Mouse (Mus musculus): ENCODE data around the gene Slc11a1. TPM values are rescaled to one million over a fixed set of nuclear protein-coding genes. Genes with fewer than 3 reads are reported as not detected.

Slc11a1 gene
- polyA plus RNA-seq, 1 experiment from 2014 or later = 8.6 TPM

GRCm38 (mm10) chr1:74357531-74357930, 17.5 kb upstream of the Slc11a1 start:
- H3K4me3 ChIP-seq = no peak overlapping the region
- H3K4me2 ChIP-seq = no peak overlapping the region
- H3K27me3 ChIP-seq (replicated peaks) = peaks cover 4% of the 10 kb centered on the region; the same call in 1 of the 2 replicates
- no peaks in the 10 kb centered on the region for H3K9me3 ChIP-seq (replicated peaks)
- no peak for ATAC-seq
- no peak overlapping the region for H3K27ac ChIP-seq
- no peaks in the 10 kb centered on the region for H3K36me3 ChIP-seq
- H3K4me1 ChIP-seq = no peaks in the 10 kb centered on the region
- H3K9ac ChIP-seq = no peak overlapping the region

GRCm38 (mm10) chr1:74359952-74360517, 15.0 kb upstream of the Slc11a1 start:
- Histone ChIP-seq H3K4me2 (no peak overlapping the region), H3K4me1 (0 out of 2 replicates have a peak, but pooled peaks cover 8% of the 10 kb centered on the region), H3K9ac (no peak overlapping the region), H3K27ac (no peak overlapping the region), H3K9me3 (replicated peaks) (no peaks in the 10 kb centered on the region), H3K36me3 (no peaks in the 10 kb centered on the region), H3K4me3 (no peak overlapping the region), H3K27me3 (replicated peaks) (peaks cover 10% of the 10 kb centered on the region; the same call in 1 of the 2 replicates)
- WGBS (ENCODE audit: insufficient replicate concordance) = 68% methylated on average over 5 of the region's 5 CpGs
- ATAC-seq = no peak

GRCm38 (mm10) chr1:74361812-74362211, 13.2 kb upstream of the Slc11a1 start, which contains the start of gene Catip:
TSS of gene Catip (plus strand) at chr1:74362108.
- no peak for ATAC-seq
- Histone ChIP-seq H3K9ac (no peak within 1 kb of the TSS), H3K9me3 (replicated peaks) (no peaks in the 10 kb centered on the region), H3K27ac (no peak within 1 kb of the TSS), H3K4me3 (no peak within 1 kb of the TSS), H3K4me1 (0 out of 2 replicates have a peak, but pooled peaks cover 8% of the 10 kb centered on the region), H3K27me3 (replicated peaks) (peaks cover 20% of the 10 kb centered on the region), H3K36me3 (no peaks in the 10 kb centered on the region), H3K4me2 (no peak within 1 kb of the TSS)
- 3% methylated on average over 2 of the region's 2 CpGs for WGBS (ENCODE audit: insufficient replicate concordance)

- WGBS (ENCODE audit: insufficient replicate concordance) = 54% methylated on average over 17 of the region's 17 CpGs
- peaks cover 27% of the 10 kb centered on the region for H3K27me3 ChIP-seq (replicated peaks)
- no peak overlapping the region for H3K27ac ChIP-seq
- no peak overlapping the region for H3K4me3 ChIP-seq
- no peaks in the 10 kb centered on the region for H3K9me3 ChIP-seq (replicated peaks)
- H3K9ac ChIP-seq = no peak overlapping the region
- H3K4me2 ChIP-seq = no peak overlapping the region
- peaks cover 14% of the 10 kb centered on the region for H3K4me1 ChIP-seq
- ATAC-seq = peak; percentile 38
- no peaks in the 10 kb centered on the region for H3K36me3 ChIP-seq
Measured at GRCm38 (mm10) chr1:74362325-74363229, 12.4 kb upstream of the Slc11a1 start.

GRCm38 (mm10) chr1:74363437-74363836, 11.6 kb upstream of the Slc11a1 start:
- H3K9ac ChIP-seq = no peak overlapping the region
- no peaks in the 10 kb centered on the region for H3K9me3 ChIP-seq (replicated peaks)
- H3K27me3 ChIP-seq (replicated peaks) = peaks cover 34% of the 10 kb centered on the region
- no peak overlapping the region for H3K27ac ChIP-seq
- peaks cover 23% of the 10 kb centered on the region for H3K4me1 ChIP-seq
- WGBS (ENCODE audit: insufficient replicate concordance) = 60% methylated on average over 5 of the region's 5 CpGs
- no peaks in the 10 kb centered on the region for H3K36me3 ChIP-seq
- ATAC-seq = no peak
- H3K4me3 ChIP-seq = no peak overlapping the region
- no peak overlapping the region for H3K4me2 ChIP-seq

GRCm38 (mm10) chr1:74364270-74364669, 10.7 kb upstream of the Slc11a1 start:
- Histone ChIP-seq H3K36me3 (no peaks in the 10 kb centered on the region), H3K4me2 (no peak overlapping the region), H3K27ac (no peak overlapping the region), H3K27me3 (replicated peaks) (peaks cover 34% of the 10 kb centered on the region), H3K4me3 (no peak overlapping the region), H3K9ac (no peak overlapping the region), H3K9me3 (replicated peaks) (no peaks in the 10 kb centered on the region), H3K4me1 (peaks cover 26% of the 10 kb centered on the region)
- 52% methylated on average over 8 of the region's 8 CpGs for WGBS (ENCODE audit: insufficient replicate concordance)
- no peak for ATAC-seq

- 6% methylated on average over 34 of the region's 34 CpGs for WGBS (ENCODE audit: insufficient replicate concordance)
- Histone ChIP-seq H3K27me3 (replicated peaks) (peaks cover 33% of the 10 kb centered on the region), H3K4me3 (peak overlapping the region; percentile 53), H3K9ac (peak overlapping the region; percentile 59), H3K4me2 (peak overlapping the region; percentile 81), H3K9me3 (replicated peaks) (no peaks in the 10 kb centered on the region), H3K4me1 (peaks cover 23% of the 10 kb centered on the region), H3K27ac (peak overlapping the region; percentile 45; the same call in 1 of the 2 replicates), H3K36me3 (no peaks in the 10 kb centered on the region)
- ATAC-seq = peak; percentile 87
Measured at GRCm38 (mm10) chr1:74367886-74368645, 6.9 kb upstream of the Slc11a1 start.

GRCm38 (mm10) chr1:74370040-74370439, 5.0 kb upstream of the Slc11a1 start:
- no peak overlapping the region for H3K4me3 ChIP-seq
- WGBS (ENCODE audit: insufficient replicate concordance) = 25% methylated on average over 4 of the region's 4 CpGs
- peaks cover 34% of the 10 kb centered on the region for H3K27me3 ChIP-seq (replicated peaks)
- no peak overlapping the region for H3K27ac ChIP-seq
- H3K36me3 ChIP-seq = no peaks in the 10 kb centered on the region
- peaks cover 20% of the 10 kb centered on the region for H3K4me1 ChIP-seq
- no peak overlapping the region for H3K9ac ChIP-seq
- no peaks in the 10 kb centered on the region for H3K9me3 ChIP-seq (replicated peaks)
- ATAC-seq = no peak
- H3K4me2 ChIP-seq = no peak overlapping the region

- Histone ChIP-seq H3K27ac (no peak overlapping the region), H3K4me1 (peaks cover 20% of the 10 kb centered on the region), H3K4me2 (no peak overlapping the region), H3K4me3 (no peak overlapping the region), H3K9me3 (replicated peaks) (no peaks in the 10 kb centered on the region), H3K9ac (no peak overlapping the region), H3K27me3 (replicated peaks) (peaks cover 13% of the 10 kb centered on the region; the same call in 1 of the 2 replicates), H3K36me3 (no peaks in the 10 kb centered on the region)
- 23% methylated on average over 4 of the region's 4 CpGs for WGBS (ENCODE audit: insufficient replicate concordance)
- ATAC-seq = no peak
Measured at GRCm38 (mm10) chr1:74373372-74373771, 1.6 kb upstream of the Slc11a1 start.

GRCm38 (mm10) chr1:74375561-74375960, 566 bp downstream of the Slc11a1 start:
- Histone ChIP-seq H3K27ac (no peak overlapping the region), H3K4me1 (peaks cover 31% of the 10 kb centered on the region), H3K27me3 (replicated peaks) (peaks cover 6% of the 10 kb centered on the region; the same call in 1 of the 2 replicates), H3K4me2 (no peak overlapping the region), H3K9me3 (replicated peaks) (no peaks in the 10 kb centered on the region), H3K4me3 (no peak overlapping the region), H3K36me3 (no peaks in the 10 kb centered on the region), H3K9ac (no peak overlapping the region)
- ATAC-seq = no peak
- WGBS (ENCODE audit: insufficient replicate concordance) = 66% methylated on average over 10 of the region's 10 CpGs

GRCm38 (mm10) chr1:74376396-74376795, 1.4 kb downstream of the Slc11a1 start:
- H3K4me3 ChIP-seq = no peak overlapping the region
- no peak overlapping the region for H3K4me2 ChIP-seq
- no peak overlapping the region for H3K9ac ChIP-seq
- WGBS (ENCODE audit: insufficient replicate concordance) = 58% methylated on average over 4 of the region's 4 CpGs
- peaks cover 34% of the 10 kb centered on the region for H3K4me1 ChIP-seq
- no peak overlapping the region for H3K27ac ChIP-seq
- H3K36me3 ChIP-seq = no peaks in the 10 kb centered on the region
- H3K9me3 ChIP-seq (replicated peaks) = no peaks in the 10 kb centered on the region
- H3K27me3 ChIP-seq (replicated peaks) = peaks cover 6% of the 10 kb centered on the region; the same call in 1 of the 2 replicates
- no peak for ATAC-seq
